Mouse (Mus musculus): ENCODE data around the gene Ltbp2. TPM values are rescaled to one million over a fixed set of nuclear protein-coding genes. Genes with fewer than 3 reads are reported as not detected.

Ltbp2 gene
- polyA plus RNA-seq, 1 experiment, result 19.7 TPM

GRCm38 (mm10) chr12:84831648-84832047 is 44.7 kb downstream of the Ltbp2 start:
- Histone ChIP-seq H3K4me3 (no peak overlapping the region), H3ac (ENCODE audit: control insufficient read depth, insufficient read length) (no peak overlapping the region), H3K36me3 (ENCODE audit: control insufficient read depth, insufficient read depth) (no peaks in the 10 kb centered on the region), H3K79me2 (ENCODE audit: control insufficient read depth, insufficient read depth) (no peaks in the 10 kb centered on the region), H3K4me2 (ENCODE audit: low read depth) (no peak overlapping the region), H3K27me3 (ENCODE audit: control insufficient read depth, insufficient read depth, insufficient read length) (no peaks in the 10 kb centered on the region)
- no peak for TF ChIP-seq MYOG (IDR thresholded peaks at IDR 0.05; ENCODE audit: control insufficient read depth in 1 of 3, insufficient read depth in 1 of 3, insufficient read length in 2 of 3, low read depth in 2 of 3)
- TF ChIP-seq MAX (IDR thresholded peaks at IDR 0.05; ENCODE audit: low read depth), result no peak
- no peak for TF ChIP-seq POLR2A (IDR thresholded peaks at IDR 0.05; ENCODE audit: insufficient read length, low read depth)
- TF ChIP-seq CEBPB (IDR thresholded peaks at IDR 0.05; ENCODE audit: insufficient read depth, poor library complexity, severe bottlenecking), result no peak
- TF ChIP-seq MYOD1 (IDR thresholded peaks at IDR 0.05; ENCODE audit: control insufficient read depth in 1 of 3, insufficient read length in 2 of 3, low read depth in 2 of 3), result no peak
- no peak for TF ChIP-seq TCF3 (IDR thresholded peaks at IDR 0.05; ENCODE audit: insufficient read length, low read depth)
- TF ChIP-seq REST (IDR thresholded peaks at IDR 0.05; ENCODE audit: insufficient read depth, insufficient read length), result no peak
- no peak for TF ChIP-seq TCF12 (IDR thresholded peaks at IDR 0.05; ENCODE audit: insufficient read depth, poor library complexity, severe bottlenecking)
- no peak for TF ChIP-seq POLR2AphosphoS2 (IDR thresholded peaks at IDR 0.05; ENCODE audit: insufficient read length, low read depth)
- TF ChIP-seq USF1 (IDR thresholded peaks at IDR 0.05; ENCODE audit: low read depth), result no peak
- no peak for TF ChIP-seq E2F4 (IDR thresholded peaks at IDR 0.05; ENCODE audit: insufficient read depth)
- no peak for TF ChIP-seq SRF (IDR thresholded peaks at IDR 0.05; ENCODE audit: control insufficient read depth, insufficient read length, low read depth)

GRCm38 (mm10) chr12:84831141-84831540 is 45.2 kb downstream of the Ltbp2 start:
- H3K4me2 ChIP-seq (ENCODE audit: low read depth), result no peak overlapping the region
- H3K27me3 ChIP-seq (ENCODE audit: control insufficient read depth, insufficient read depth, insufficient read length), result no peaks in the 10 kb centered on the region
- H3K79me2 ChIP-seq (ENCODE audit: control insufficient read depth, insufficient read depth), result no peaks in the 10 kb centered on the region
- no peaks in the 10 kb centered on the region for H3K36me3 ChIP-seq (ENCODE audit: control insufficient read depth, insufficient read depth)
- no peak for TF ChIP-seq SRF (IDR thresholded peaks at IDR 0.05; ENCODE audit: control insufficient read depth, insufficient read length, low read depth)
- TF ChIP-seq POLR2AphosphoS2 (IDR thresholded peaks at IDR 0.05; ENCODE audit: insufficient read length, low read depth), result no peak
- TF ChIP-seq E2F4 (IDR thresholded peaks at IDR 0.05; ENCODE audit: insufficient read depth), result no peak
- no peak for TF ChIP-seq MYOD1 (IDR thresholded peaks at IDR 0.05; ENCODE audit: control insufficient read depth in 1 of 3, insufficient read length in 2 of 3, low read depth in 2 of 3)
- H3K4me3 ChIP-seq, result no peak overlapping the region
- H3ac ChIP-seq (ENCODE audit: control insufficient read depth, insufficient read length), result no peak overlapping the region

- H3K27me3 ChIP-seq (ENCODE audit: control insufficient read depth, insufficient read depth, insufficient read length), result no peaks in the 10 kb centered on the region
- no peak for TF ChIP-seq CEBPB (IDR thresholded peaks at IDR 0.05; ENCODE audit: insufficient read depth, poor library complexity, severe bottlenecking)
- no peak for TF ChIP-seq TCF12 (IDR thresholded peaks at IDR 0.05; ENCODE audit: insufficient read depth, poor library complexity, severe bottlenecking)
- TF ChIP-seq SRF (IDR thresholded peaks at IDR 0.05; ENCODE audit: control insufficient read depth, insufficient read length, low read depth), result no peak
- TF ChIP-seq POLR2A (IDR thresholded peaks at IDR 0.05; ENCODE audit: insufficient read length, low read depth), result no peak
- no peak for TF ChIP-seq REST (IDR thresholded peaks at IDR 0.05; ENCODE audit: insufficient read depth, insufficient read length)
- no peak for TF ChIP-seq TCF3 (IDR thresholded peaks at IDR 0.05; ENCODE audit: insufficient read length, low read depth)
- no peak for TF ChIP-seq MAX (IDR thresholded peaks at IDR 0.05; ENCODE audit: low read depth)
- TF ChIP-seq USF1 (IDR thresholded peaks at IDR 0.05; ENCODE audit: low read depth), result no peak
- TF ChIP-seq POLR2AphosphoS2 (IDR thresholded peaks at IDR 0.05; ENCODE audit: insufficient read length, low read depth), result no peak
- no peak for TF ChIP-seq MYOD1 (IDR thresholded peaks at IDR 0.05; ENCODE audit: control insufficient read depth in 1 of 3, insufficient read length in 2 of 3, low read depth in 2 of 3)
- no peak for TF ChIP-seq E2F4 (IDR thresholded peaks at IDR 0.05; ENCODE audit: insufficient read depth)
- TF ChIP-seq MYOG (IDR thresholded peaks at IDR 0.05; ENCODE audit: control insufficient read depth in 1 of 3, insufficient read depth in 1 of 3, insufficient read length in 2 of 3, low read depth in 2 of 3), result no peak
- H3K4me3 ChIP-seq, result no peak overlapping the region
- H3ac ChIP-seq (ENCODE audit: control insufficient read depth, insufficient read length), result no peak overlapping the region
- no peaks in the 10 kb centered on the region for H3K36me3 ChIP-seq (ENCODE audit: control insufficient read depth, insufficient read depth)
- no peak overlapping the region for H3K4me2 ChIP-seq (ENCODE audit: low read depth)
- no peaks in the 10 kb centered on the region for H3K79me2 ChIP-seq (ENCODE audit: control insufficient read depth, insufficient read depth)
Observed at GRCm38 (mm10) chr12:84830438-84830837, 45.9 kb downstream of the Ltbp2 start.

- TF ChIP-seq POLR2AphosphoS2 (IDR thresholded peaks at IDR 0.05; ENCODE audit: insufficient read length, low read depth) (no peak), MAX (IDR thresholded peaks at IDR 0.05; ENCODE audit: low read depth) (no peak)
- H3K79me2 ChIP-seq (ENCODE audit: control insufficient read depth, insufficient read depth), result no peaks in the 10 kb centered on the region
- H3K27me3 ChIP-seq (ENCODE audit: control insufficient read depth, insufficient read depth, insufficient read length), result no peaks in the 10 kb centered on the region
- H3ac ChIP-seq (ENCODE audit: control insufficient read depth, insufficient read length), result no peak overlapping the region
- H3K4me3 ChIP-seq, result no peak overlapping the region
- no peak overlapping the region for H3K4me2 ChIP-seq (ENCODE audit: low read depth)
- no peaks in the 10 kb centered on the region for H3K36me3 ChIP-seq (ENCODE audit: control insufficient read depth, insufficient read depth)
Observed at GRCm38 (mm10) chr12:84829913-84830312, 46.4 kb downstream of the Ltbp2 start.

GRCm38 (mm10) chr12:84829109-84829724 is 47.1 kb downstream of the Ltbp2 start:
- no peaks in the 10 kb centered on the region for H3K36me3 ChIP-seq (ENCODE audit: control insufficient read depth, insufficient read depth)
- no peak overlapping the region for H3K4me3 ChIP-seq
- no peak overlapping the region for H3K4me2 ChIP-seq (ENCODE audit: low read depth)
- H3K79me2 ChIP-seq (ENCODE audit: control insufficient read depth, insufficient read depth), result no peaks in the 10 kb centered on the region
- TF ChIP-seq REST (IDR thresholded peaks at IDR 0.05; ENCODE audit: insufficient read depth, insufficient read length), result no peak
- no peak overlapping the region for H3ac ChIP-seq (ENCODE audit: control insufficient read depth, insufficient read length)
- no peaks in the 10 kb centered on the region for H3K27me3 ChIP-seq (ENCODE audit: control insufficient read depth, insufficient read depth, insufficient read length)
